Mouse (Mus musculus) olfactory bulb, adult 2 months (tissue): ENCODE results near the gene Rps27l. TPM values are rescaled to one million over a fixed set of nuclear protein-coding genes. Genes with fewer than 3 reads are reported as not detected.

Experiments used
- H3K27ac ChIP-seq: fragments of 200-500 bp; 2 replicates; pipeline ENCODE4 v1.5.1; 2012; ENCODE audit warnings: low read depth, low read length; ENCODE audit not compliant: insufficient read depth
- H3K4me1 ChIP-seq: fragments of 200-500 bp; 2 replicates; pipeline ENCODE4 v1.6.1; 2012; ENCODE audit warnings: low read length; ENCODE audit not compliant: control insufficient read depth, insufficient read depth
- H3K4me3 ChIP-seq: fragments of 200-500 bp; 2 replicates; pipeline ENCODE4 v1.5.1; 2012; ENCODE audit warnings: mild to moderate bottlenecking, low read depth, low read length, moderate library complexity; ENCODE audit not compliant: insufficient read depth
- CTCF ChIP-seq: fragments of 200-500 bp; IDR thresholded peaks from 2 replicates; pipeline ENCODE4 v1.5.1; 2012; ENCODE audit warnings: low read depth, mild to moderate bottlenecking, low read length, moderate library complexity; ENCODE audit not compliant: insufficient read depth
- POLR2A ChIP-seq: fragments of 200-500 bp; IDR thresholded peaks from 2 replicates; pipeline ENCODE4 v1.6.1; 2012; ENCODE audit warnings: mild to moderate bottlenecking, low read depth, low read length, moderate library complexity; ENCODE audit not compliant: insufficient read depth
- WGBS: fragments of 180-500 bp; shearing (Covaris S2); methylation state at CpG from one replicate; pipeline ENCODE4 v1.1.7; 2018; 5-methylcytosine and 5-hydroxymethylcytosine counted together
- polyA plus RNA-seq: library from polyadenylated mRNA; stranded (reverse); fragments of >200 nt; gene quantifications from 2 replicates; pipeline ENCODE4 v1.2.4, GENCODE M21; 2012; ENCODE audit warnings: low replicate concordance; ENCODE audit not compliant: missing spikeins, insufficient read depth, insufficient read length

The Rps27l gene
- polyA plus RNA-seq = not detected in 2 replicates

GRCm38 (mm10) chr9:66945647-66946641, at the start of gene Rps27l:
Gene Rps27l, plus strand, starts transcription at chr9:66946086.
- TF ChIP-seq CTCF = no peak
- TF ChIP-seq POLR2A = peak; percentile 48
- under 1% methylated on average over 77 of the region's 77 CpGs for WGBS
- Histone ChIP-seq H3K4me1 (0 out of 2 replicates have a peak, but pooled peaks cover 3% of the 10 kb centered on the region), H3K27ac (peak within 1 kb of the TSS; percentile 91), H3K4me3 (peak within 1 kb of the TSS; percentile 93)

GRCm38 (mm10) chr9:66896951-66897350, 48.9 kb upstream of the Rps27l start:
- Histone ChIP-seq H3K4me3 (no peak overlapping the region), H3K4me1 (no peaks in the 10 kb centered on the region), H3K27ac (no peak overlapping the region)
- WGBS = 75% methylated on average over 6 of the region's 6 CpGs
- TF ChIP-seq CTCF (no peak), POLR2A (no peak)

GRCm38 (mm10) chr9:66897851-66898250, 48.0 kb upstream of the Rps27l start:
- peaks cover under 1% of the 10 kb centered on the region; the same call in 1 of the 2 replicates for H3K4me1 ChIP-seq
- no peak overlapping the region for H3K27ac ChIP-seq
- TF ChIP-seq POLR2A = no peak
- no peak for TF ChIP-seq CTCF
- WGBS = 57% methylated on average over 6 of the region's 6 CpGs
- no peak overlapping the region for H3K4me3 ChIP-seq

- Histone ChIP-seq H3K4me1 (peaks cover 2% of the 10 kb centered on the region; the same call in 1 of the 2 replicates), H3K4me3 (no peak overlapping the region), H3K27ac (no peak overlapping the region)
- whole genome bisulfite sequencing = 79% methylated on average over 2 of the region's 2 CpGs
- TF ChIP-seq POLR2A (no peak), CTCF (no peak)
Observed at GRCm38 (mm10) chr9:66899072-66899471, 46.8 kb upstream of the Rps27l start.

DNA sequence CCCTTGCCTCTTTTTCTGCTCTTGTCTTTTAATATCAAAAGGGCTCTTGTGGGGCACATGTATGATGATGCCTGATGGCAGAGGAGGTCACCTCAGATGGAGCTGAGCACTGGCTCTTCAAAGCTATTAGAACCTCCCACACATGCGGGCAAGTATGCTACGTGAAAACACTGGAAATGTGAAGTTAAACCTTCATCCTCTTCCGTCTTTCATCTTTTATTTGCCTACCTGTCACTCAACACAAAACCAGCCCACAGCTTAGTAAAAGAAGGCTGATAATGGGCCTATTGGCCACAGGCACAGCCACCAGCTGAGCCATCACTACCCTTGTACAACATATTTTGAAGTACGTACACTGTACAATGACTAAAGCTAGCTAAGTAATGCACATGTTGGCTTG, 46.4 kb upstream of the Rps27l start:
- peaks cover 2% of the 10 kb centered on the region; the same call in 1 of the 2 replicates for H3K4me1 ChIP-seq
- TF ChIP-seq POLR2A (no peak), CTCF (no peak)
- no peak overlapping the region for H3K27ac ChIP-seq
- 84% methylated on average over 4 of the region's 4 CpGs for whole genome bisulfite sequencing
- no peak overlapping the region for H3K4me3 ChIP-seq

GRCm38 (mm10) chr9:66905990-66906389, 39.9 kb upstream of the Rps27l start:
- Histone ChIP-seq H3K4me3 (no peak overlapping the region), H3K27ac (no peak overlapping the region), H3K4me1 (peaks cover 2% of the 10 kb centered on the region; the same call in 1 of the 2 replicates)
- WGBS = 68% methylated on average over 9 of the region's 9 CpGs
- TF ChIP-seq POLR2A = no peak
- no peak for TF ChIP-seq CTCF

DNA sequence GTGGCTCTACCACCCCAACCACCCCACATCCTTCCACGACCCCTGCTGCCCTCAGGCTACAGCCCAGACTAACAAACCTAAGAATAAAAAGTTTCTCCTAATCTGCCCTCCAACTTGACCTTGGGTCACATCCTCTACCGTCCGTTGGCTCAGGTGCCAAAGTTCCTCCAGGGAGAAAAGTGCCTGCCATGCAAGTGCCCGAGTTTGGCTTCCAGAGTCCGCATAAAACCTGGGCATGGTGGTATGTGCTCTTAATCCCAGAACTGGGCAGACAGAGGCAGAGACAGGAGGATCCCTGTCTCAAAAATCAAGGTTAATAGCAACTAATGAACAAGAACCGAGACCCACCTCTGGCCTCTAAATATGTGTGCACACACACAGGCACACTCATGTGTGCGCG, 38.8 kb upstream of the Rps27l start:
- TF ChIP-seq CTCF (no peak), POLR2A (no peak)
- WGBS = 92% methylated on average over 8 of the region's 8 CpGs
- Histone ChIP-seq H3K4me1 (peaks cover 2% of the 10 kb centered on the region; the same call in 1 of the 2 replicates), H3K4me3 (no peak overlapping the region), H3K27ac (no peak overlapping the region)

GRCm38 (mm10) chr9:66907746-66908397, 38.0 kb upstream of the Rps27l start:
- 91% methylated on average over 5 of the region's 5 CpGs for WGBS
- Histone ChIP-seq H3K4me3 (no peak overlapping the region), H3K27ac (no peak overlapping the region), H3K4me1 (peaks cover 1% of the 10 kb centered on the region; the same call in 1 of the 2 replicates)
- no peak for TF ChIP-seq POLR2A
- TF ChIP-seq CTCF = no peak

DNA sequence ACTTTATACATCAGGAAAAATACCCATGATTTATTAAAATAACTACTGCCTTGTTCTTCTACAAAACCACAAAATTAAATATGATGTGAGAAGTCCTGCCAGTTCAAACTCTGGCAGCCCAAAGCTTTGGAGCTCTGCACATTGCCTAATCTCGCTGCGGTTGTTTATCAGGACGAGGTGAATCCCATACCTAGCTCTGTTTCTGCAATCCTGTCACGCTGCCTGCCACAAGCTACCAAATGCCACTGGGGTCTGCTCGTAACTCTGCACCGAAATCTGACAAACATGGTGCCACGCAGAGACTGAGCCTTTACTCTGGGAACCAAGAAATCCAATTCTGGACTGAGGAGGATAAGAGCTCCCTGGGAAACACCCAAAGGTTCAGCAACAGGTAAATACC, 36.0 kb upstream of the Rps27l start:
- TF ChIP-seq POLR2A (no peak), CTCF (no peak)
- WGBS = 90% methylated on average over 7 of the region's 7 CpGs
- H3K4me3 ChIP-seq = no peak overlapping the region
- H3K4me1 ChIP-seq = no peaks in the 10 kb centered on the region
- H3K27ac ChIP-seq = no peak overlapping the region
